Comparison of ENCODE assay signal across 26 mouse cellular contexts in the genomic region with DNA sequence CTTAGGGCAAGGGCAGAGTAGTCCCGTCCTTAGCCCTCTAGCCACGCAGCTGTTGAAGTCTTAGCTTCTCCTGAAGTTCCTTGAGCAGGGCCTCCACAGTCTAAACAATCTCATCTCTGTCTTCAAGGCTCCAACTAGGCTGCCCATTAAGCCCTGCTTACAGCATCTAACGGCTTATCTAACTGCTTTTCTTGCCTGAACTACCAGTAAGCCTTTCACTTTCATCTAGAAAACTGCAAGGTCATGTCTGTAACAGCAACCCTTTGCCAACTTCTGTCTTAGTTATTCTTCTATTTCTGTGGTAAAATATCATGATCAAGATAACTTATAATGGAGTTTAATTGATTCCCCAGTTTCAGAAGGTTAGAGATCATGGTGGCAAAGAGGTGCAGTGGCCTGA.
DNase-seq lines count a peak whose midpoint lies in the region; ATAC-seq and TF ChIP-seq lines count a peak whose summit lies in the region.
"Had no signal": no experiment of that assay in that cellular context is flagged by ENCODE, and none has a peak within 500 bp of the region (broad histone marks: within the 10 kb centered on the region; RNA-seq: fewer than 3 reads in every experiment).

No protein-coding gene starts in this region.

- ATAC-seq in hematopoietic stem cell, adult 5-6 weeks (replicated peaks in 1 of 2; ENCODE audit: insufficient read depth in 1 of 2, low FRiP score in 2 of 2, low TSS enrichment in 1 of 2, low read depth in 1 of 2, poor library complexity in 2 of 2, severe bottlenecking in 2 of 2) = peak; percentile 71 to 87
- peak; percentile 60 for ATAC-seq in megakaryocyte progenitor cell, adult 5-6 weeks (replicated peaks; ENCODE audit: poor library complexity)
- ATAC-seq in forebrain, embryonic 15.5 days (replicated peaks) = no peak
- ATAC-seq: activated CD4-positive, CD25-positive, alpha-beta regulatory T cell, adult 4 months; forebrain, embryonic 14.5 days; forebrain, postnatal 0 days had no signal

- H3K27ac ChIP-seq in MEL (ENCODE audit: control insufficient read depth, low read depth, low read length) = no peak overlapping the region; the same call in 1 of the 2 replicates
- no peak overlapping the region for H3K27ac ChIP-seq in forebrain, embryonic 15.5 days (replicated peaks)
- H3K27ac ChIP-seq: embryonic facial prominence, embryonic 13.5 days; embryonic facial prominence, embryonic 15.5 days; forebrain, embryonic 10.5 days; forebrain, embryonic 12.5 days had no signal

- H3K4me3 ChIP-seq in MEL (ENCODE audit: control insufficient read depth in 1 of 2, insufficient read depth in 1 of 2, low read depth in 2 of 2, low read length in 2 of 2) = no peak overlapping the region
- H3K4me3 ChIP-seq in forebrain, embryonic 15.5 days = no peak overlapping the region
- H3K4me3 ChIP-seq: embryonic facial prominence, embryonic 13.5 days; embryonic facial prominence, embryonic 15.5 days; erythroblast, embryonic 14.5 days; forebrain, embryonic 10.5 days; forebrain, embryonic 12.5 days had no signal

- no peaks in the 10 kb centered on the region for H3K27me3 ChIP-seq in MEL (ENCODE audit: control insufficient read depth in 1 of 2, insufficient read depth in 2 of 2, low read length in 2 of 2)
- H3K27me3 ChIP-seq in forebrain, embryonic 15.5 days = no peaks in the 10 kb centered on the region
- H3K27me3 ChIP-seq: embryonic facial prominence, embryonic 13.5 days; embryonic facial prominence, embryonic 15.5 days; forebrain, embryonic 12.5 days had no signal

- 86% methylated on average over 3 of the region's 3 CpGs for WGBS in forebrain, embryonic 15.5 days

- TF ChIP-seq RAD21 in MEL (IDR thresholded peaks at IDR 0.05; ENCODE audit: low read depth, low read length) = no peak

- TF ChIP-seq POLR2A in MEL (IDR thresholded peaks at IDR 0.05; ENCODE audit: control insufficient read depth in 1 of 2, insufficient read depth in 1 of 2, low read depth in 1 of 2, low read length in 2 of 2, poor library complexity in 1 of 2) = no peak

- H3K4me2 ChIP-seq in forebrain, embryonic 15.5 days (replicated peaks) = no peak overlapping the region
- H3K4me2 ChIP-seq: embryonic facial prominence, embryonic 13.5 days; embryonic facial prominence, embryonic 15.5 days; forebrain, embryonic 12.5 days had no signal

- H3K36me3 ChIP-seq in MEL (ENCODE audit: control insufficient read depth in 1 of 2, insufficient read depth in 2 of 2, low read length in 2 of 2) = no peaks in the 10 kb centered on the region
- no peaks in the 10 kb centered on the region for H3K36me3 ChIP-seq in forebrain, embryonic 15.5 days
- H3K36me3 ChIP-seq: embryonic facial prominence, embryonic 13.5 days; embryonic facial prominence, embryonic 15.5 days; forebrain, embryonic 10.5 days; forebrain, embryonic 12.5 days; G1E had no signal

- H3K4me1 ChIP-seq in MEL (ENCODE audit: control insufficient read depth in 1 of 2, insufficient read depth in 2 of 2, low read length in 2 of 2) = no peaks in the 10 kb centered on the region
- no peaks in the 10 kb centered on the region for H3K4me1 ChIP-seq in forebrain, embryonic 15.5 days
- H3K4me1 ChIP-seq: forebrain, embryonic 12.5 days had no signal

- no peaks in the 10 kb centered on the region for H3K79me2 ChIP-seq in MEL (ENCODE audit: control insufficient read depth, insufficient read depth, low read length, poor library complexity)

- H3K9ac ChIP-seq in MEL (ENCODE audit: control insufficient read depth, low read depth, low read length, poor library complexity, severe bottlenecking) = no peak overlapping the region
- no peak overlapping the region for H3K9ac ChIP-seq in forebrain, embryonic 15.5 days (replicated peaks)
- H3K9ac ChIP-seq: embryonic facial prominence, embryonic 13.5 days; embryonic facial prominence, embryonic 15.5 days; forebrain, embryonic 12.5 days; forebrain, postnatal 0 days had no signal

- TF ChIP-seq EP300 in MEL (IDR thresholded peaks at IDR 0.05; ENCODE audit: low read depth in 1 of 2, low read length in 2 of 2) = peak in 1 of 2 experiments; percentile 22; a peak in 1 of 4 replicates

- no peak for TF ChIP-seq CTCF in MEL (IDR thresholded peaks at IDR 0.05 in 2 of 3, conservative IDR thresholded peaks at IDR 0.05 in 1 of 3; ENCODE audit: control insufficient read depth in 1 of 3, insufficient read depth in 1 of 3, low read depth in 2 of 3, low read length in 3 of 3, poor library complexity in 1 of 3, severe bottlenecking in 1 of 3)

- no peaks in the 10 kb centered on the region for H3K9me3 ChIP-seq in MEL (replicated peaks; ENCODE audit: insufficient read depth, low read length)
- H3K9me3 ChIP-seq in forebrain, embryonic 15.5 days = no peaks in the 10 kb centered on the region
- H3K9me3 ChIP-seq: embryonic facial prominence, embryonic 13.5 days; embryonic facial prominence, embryonic 15.5 days; forebrain, embryonic 10.5 days; forebrain, embryonic 12.5 days had no signal

- DNase-seq in 416B (ENCODE audit: low read depth) (peak; percentile 14), MEL (ENCODE audit: low read depth, low spot score) (no peak)
- no peak for DNase-seq in thymus, postnatal 0 days (ENCODE audit: low spot score)
- no peak for DNase-seq in ovary, postnatal 14 days (ENCODE audit: low spot score)
- DNase-seq in right cerebral cortex, postnatal 25 days = no peak
- DNase-seq: adrenal gland, adult 8-10 months; adrenal gland, postnatal 14 days; adrenal gland, postnatal 36 days; cerebellum, adult 11-12 months; cerebellum, adult 2 months; cerebellum, adult 9-11 months; cerebellum, postnatal 14 days; cerebellum, postnatal 36 days; embryo, embryonic 11 days; forebrain, postnatal 0 days had no signal

TF ChIP-seq in MEL, 35 proteins besides CTCF, POLR2A, EP300 and RAD21:
- no peak for TF ChIP-seq HCFC1 (IDR thresholded peaks at IDR 0.05; ENCODE audit: low read depth, low read length)
- peak; percentile 28; the same call in 1 of the 2 replicates for TF ChIP-seq ETS1 (IDR thresholded peaks at IDR 0.05; ENCODE audit: low read depth, low read length)
- TF ChIP-seq MEF2A (IDR thresholded peaks at IDR 0.05; ENCODE audit: extremely low read depth, insufficient replicate concordance, low read depth, low read length, poor library complexity, severe bottlenecking) = no peak
- no peak for TF ChIP-seq USF1 (IDR thresholded peaks at IDR 0.05; ENCODE audit: low read depth, low read length)
- no peak for TF ChIP-seq MAZ (IDR thresholded peaks at IDR 0.05; ENCODE audit: low read depth, low read length)
- no peak for TF ChIP-seq MYC (IDR thresholded peaks at IDR 0.05; ENCODE audit: low read depth, low read length)
- TF ChIP-seq POLR2AphosphoS2 (IDR thresholded peaks at IDR 0.05; ENCODE audit: low read length) = no peak
- TF ChIP-seq TBP (IDR thresholded peaks at IDR 0.05; ENCODE audit: low read depth, low read length) = no peak
